Mouse (Mus musculus) neural tube, embryonic 15.5 days (tissue): Measurements from ENCODE around the gene Med17. TPM values are rescaled to one million over a fixed set of nuclear protein-coding genes. Genes with fewer than 3 reads are reported as not detected.
"Not testable (repeated sequence)": the region's sequence is repeated elsewhere in the genome, so short reads cannot be mapped to it uniquely, and the experiment has no call there.

Experiments
- ATAC-seq: fragments of 200-750 bp; cut with Nextera tagmentation; 2 replicates; pipeline ENCODE4 v1.8.0; 2017; ENCODE audit warnings: mild to moderate bottlenecking, moderate TSS enrichment, moderate library complexity; ENCODE audit not compliant: low FRiP score
- H3K27ac ChIP-seq: fragments of 300-500 bp; sonication (generic); replicated peaks from 2 replicates; pipeline ENCODE4 v1.5.1; 2015; ENCODE audit warnings: mild to moderate bottlenecking, inconsistent platforms
- H3K27me3 ChIP-seq: fragments of 300-500 bp; sonication (generic); replicated peaks from 2 replicates; pipeline ENCODE4 v1.6.1; 2015; ENCODE audit warnings: inconsistent platforms
- H3K36me3 ChIP-seq: fragments of 300-500 bp; sonication (generic); 2 replicates; pipeline ENCODE4 v1.6.1; 2015; ENCODE audit warnings: inconsistent platforms
- H3K4me1 ChIP-seq: fragments of 300-500 bp; sonication (generic); 2 replicates; pipeline ENCODE4 v1.6.1; 2015; ENCODE audit warnings: inconsistent platforms
- H3K4me2 ChIP-seq: fragments of 300-500 bp; sonication (generic); 2 replicates; pipeline ENCODE4 v1.6.1; 2015; ENCODE audit warnings: inconsistent platforms, mild to moderate bottlenecking, moderate library complexity
- H3K4me3 ChIP-seq: fragments of 300-500 bp; sonication (generic); replicated peaks from 2 replicates; pipeline ENCODE4 v1.5.1; 2015; ENCODE audit warnings: mild to moderate bottlenecking, inconsistent platforms
- H3K9ac ChIP-seq: fragments of 300-500 bp; sonication (generic); replicated peaks from 2 replicates; pipeline ENCODE4 v1.6.1; 2015; ENCODE audit warnings: mild to moderate bottlenecking, inconsistent platforms
- H3K9me3 ChIP-seq: fragments of 300-500 bp; sonication (generic); replicated peaks from 2 replicates; pipeline ENCODE4 v1.6.1; 2016; ENCODE audit warnings: inconsistent platforms
- WGBS: fragments of 180-500 bp; shearing (Covaris S2); methylation state at CpG from one replicate; pipeline ENCODE4 v1.1.7; 2015; ENCODE audit warnings: mixed read lengths; 5-methylcytosine and 5-hydroxymethylcytosine counted together
- polyA plus RNA-seq: library from polyadenylated mRNA; unstranded; fragments of >200 nt; fragmentation: Nextera tagmentation; extraction: Ambion mirVana; gene quantifications from 2 replicates; pipeline ENCODE4 v1.2.1, GENCODE M21; 2015

The Med17 gene
- polyA plus RNA-seq: 27.9 and 28.9 TPM in 2 replicates

DNA sequence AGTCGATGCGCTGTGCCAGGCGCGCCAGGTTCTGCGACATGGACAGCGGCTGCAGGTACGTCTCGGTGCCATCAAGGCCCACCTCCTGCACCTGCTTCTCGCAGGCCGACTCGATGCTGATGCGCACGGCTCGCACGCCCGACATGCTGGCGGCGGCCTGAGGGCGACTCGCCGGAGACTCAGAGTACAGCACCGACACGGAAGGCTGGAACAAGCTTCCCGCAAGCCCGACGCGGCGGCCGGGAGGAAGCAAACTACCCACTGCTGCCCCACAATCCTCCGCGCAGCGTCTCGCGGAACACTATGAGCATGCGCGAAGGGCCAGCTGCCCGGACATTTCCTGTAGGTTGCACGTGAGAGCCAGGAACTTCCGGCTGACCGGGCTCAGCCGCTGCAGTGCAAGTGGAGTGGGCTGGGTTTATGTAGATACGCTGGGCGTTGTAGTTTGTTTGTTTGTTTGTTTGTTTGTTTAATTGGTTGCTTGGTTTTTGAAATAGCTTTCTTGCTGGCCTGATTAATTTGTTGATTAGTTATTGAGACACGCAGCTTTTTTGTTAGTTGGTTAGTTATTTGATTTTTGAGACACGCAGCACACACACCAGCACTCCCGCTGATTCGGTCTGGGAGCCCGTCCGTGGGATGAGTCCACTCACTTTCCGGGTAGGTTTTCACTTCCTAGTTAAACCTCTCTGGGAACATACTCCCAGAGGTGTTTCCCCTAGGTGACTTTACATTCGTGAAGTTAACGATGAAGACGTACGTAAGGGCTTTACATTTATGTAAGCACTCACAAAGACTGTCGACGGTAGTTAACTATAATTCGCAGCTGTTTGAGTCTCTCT, at the start of gene Med17:
Gene Med17 (minus strand): TSS at position 283 of the 842 bp plus-strand sequence.
- WGBS: under 1% methylated on average over 57 of the region's 57 CpGs
- Histone ChIP-seq H3K4me2 (peak within 1 kb of the TSS; percentile 63), H3K4me3 (peak within 1 kb of the TSS; percentile 99), H3K9me3 (no peaks in the 10 kb centered on the region), H3K36me3 (peaks cover 33% of the 10 kb centered on the region), H3K27me3 (no peaks in the 10 kb centered on the region), H3K9ac (peak within 1 kb of the TSS; percentile 99), H3K4me1 (peaks cover 30% of the 10 kb centered on the region), H3K27ac (peak within 1 kb of the TSS; percentile 91)
- ATAC-seq: peak; percentile 99

DNA sequence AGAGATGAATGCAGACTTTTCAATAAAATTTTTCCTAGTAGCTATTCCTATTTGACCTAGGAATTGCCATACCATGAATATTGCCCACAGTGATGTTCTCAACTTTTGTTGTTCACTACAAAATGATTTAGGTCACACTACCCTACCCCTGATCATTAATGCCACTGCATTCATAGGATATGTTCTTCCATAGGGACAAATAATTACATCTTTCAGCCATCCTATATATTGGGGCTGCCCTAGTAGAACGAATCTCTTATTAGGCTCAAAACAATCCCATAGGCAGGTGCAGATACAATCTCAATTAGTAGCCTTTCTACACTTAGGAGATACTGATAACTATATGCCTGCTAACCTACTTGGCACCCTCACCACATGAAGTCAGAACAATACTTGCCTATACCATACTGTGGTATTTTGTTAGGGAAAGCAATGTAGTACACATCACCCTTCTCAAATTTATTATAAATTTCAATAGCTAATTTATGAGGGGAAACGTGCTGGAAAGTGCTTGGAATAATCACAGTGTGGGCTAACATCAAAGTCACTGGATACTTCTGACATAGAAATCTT, 38.5 kb upstream of the Med17 start:
- no peak overlapping the region for H3K9ac ChIP-seq
- peaks cover 65% of the 10 kb centered on the region for H3K36me3 ChIP-seq
- 84% methylated on average over 2 of the region's 2 CpGs for WGBS

DNA sequence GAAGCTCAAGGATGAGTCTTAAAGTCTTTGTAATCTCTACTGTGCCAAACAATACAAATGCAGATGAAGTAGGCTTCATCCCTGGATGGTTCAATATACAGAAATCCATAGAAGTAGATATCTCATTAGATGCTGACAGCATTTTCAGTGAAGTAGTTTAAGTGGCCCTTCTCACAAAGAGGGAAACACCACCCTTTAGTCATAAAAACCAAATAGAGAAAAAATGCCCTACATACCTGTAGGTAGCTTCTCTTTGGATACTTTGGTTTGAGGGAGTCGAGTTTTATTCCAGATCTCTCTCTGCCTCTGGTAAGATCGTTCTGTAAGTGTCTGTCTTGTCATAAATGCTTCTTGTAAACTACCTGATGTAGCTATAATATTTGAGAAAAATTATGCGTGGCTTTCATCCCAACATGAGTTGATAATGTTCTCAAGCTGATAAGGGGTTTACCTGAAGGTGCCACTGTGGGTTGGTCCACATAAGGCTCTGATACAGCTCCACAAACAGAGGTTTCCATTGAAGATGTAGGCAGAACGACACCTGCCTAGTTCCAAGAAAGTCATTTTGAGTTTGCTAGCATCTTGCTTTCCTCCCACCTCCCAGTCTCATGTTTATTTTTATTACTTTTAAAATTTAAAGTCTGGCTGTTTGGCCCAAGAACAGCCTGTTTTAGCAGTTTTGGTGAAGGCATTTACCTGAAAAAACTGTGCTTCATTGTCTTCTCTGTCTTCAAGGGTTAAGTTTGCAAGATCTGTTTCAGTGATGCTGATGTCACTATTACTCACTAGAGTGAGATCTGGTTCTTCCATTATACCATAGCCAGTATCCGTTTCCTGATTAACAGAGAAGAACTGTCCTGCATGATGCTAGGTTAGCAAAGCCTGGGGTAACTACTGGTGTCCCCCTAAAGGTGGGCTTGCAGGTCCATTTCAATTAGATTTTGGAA, 37.8 kb upstream of the Med17 start:
- WGBS: 66% methylated on average over 5 of the region's 5 CpGs
- H3K4me3 ChIP-seq: no peak overlapping the region
- no peaks in the 10 kb centered on the region for H3K27me3 ChIP-seq
- no peak overlapping the region for H3K4me2 ChIP-seq
- H3K9ac ChIP-seq: no peak overlapping the region
- no peaks in the 10 kb centered on the region for H3K9me3 ChIP-seq
- no peak for ATAC-seq
- peaks cover 63% of the 10 kb centered on the region for H3K36me3 ChIP-seq
- H3K4me1 ChIP-seq: no peaks in the 10 kb centered on the region
- no peak overlapping the region for H3K27ac ChIP-seq

More for the DNA sequence above, 38.5 kb upstream of the Med17 start:
- Histone ChIP-seq H3K4me3 (no peak overlapping the region), H3K27me3 (no peaks in the 10 kb centered on the region), H3K27ac (no peak overlapping the region), H3K9me3 (no peaks in the 10 kb centered on the region), H3K4me1 (no peaks in the 10 kb centered on the region), H3K4me2 (no peak overlapping the region)
- ATAC-seq: no peak

DNA sequence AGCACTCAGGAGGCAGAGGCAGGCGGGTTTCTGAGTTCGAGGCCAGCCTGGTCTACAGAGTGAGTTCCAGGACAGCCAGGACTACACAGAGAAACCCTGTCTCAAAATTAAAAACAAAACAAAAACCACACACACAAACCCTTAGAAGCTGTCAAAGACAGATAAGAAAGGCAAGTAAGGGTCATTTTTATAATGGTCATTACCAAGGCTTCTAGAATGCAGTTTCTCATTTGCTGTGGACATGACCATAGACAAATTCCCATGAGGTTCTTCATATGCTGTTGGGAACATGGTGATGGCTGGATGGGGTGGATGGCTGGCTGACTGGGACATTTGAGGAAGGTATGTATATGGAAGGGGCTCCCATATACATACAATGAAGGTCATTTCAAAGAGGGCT, 36.6 kb upstream of the Med17 start:
- not testable (repeated sequence) for ATAC-seq, H3K4me3 ChIP-seq, H3K27ac ChIP-seq, H3K27me3 ChIP-seq, H3K4me1 ChIP-seq, H3K9ac ChIP-seq, H3K9me3 ChIP-seq, H3K4me2 ChIP-seq
- peaks cover 61% of the 10 kb centered on the region for H3K36me3 ChIP-seq
- 92% methylated on average over 2 of the region's 2 CpGs for WGBS

DNA sequence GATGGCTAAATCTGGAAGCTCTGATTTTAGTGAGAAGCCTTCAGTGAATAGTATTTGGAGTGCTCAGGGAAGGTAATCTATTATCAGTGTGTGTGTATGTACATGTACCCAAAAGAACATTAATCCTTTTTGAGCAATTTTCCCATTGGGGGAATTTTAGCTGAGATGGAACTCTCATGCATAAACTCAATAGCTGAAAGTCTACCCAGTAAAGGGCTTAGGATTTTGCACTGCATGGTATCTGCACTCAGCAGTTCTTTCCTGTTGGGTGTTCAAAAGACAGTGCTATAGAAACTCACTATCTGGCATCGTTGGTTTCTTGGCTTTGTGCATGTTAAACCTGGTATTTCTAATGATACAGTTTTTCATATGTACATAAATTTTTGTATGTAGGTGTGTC, 34.9 kb upstream of the Med17 start:
- ATAC-seq: no peak
- peaks cover 71% of the 10 kb centered on the region for H3K36me3 ChIP-seq
- no peaks in the 10 kb centered on the region for H3K27me3 ChIP-seq
- H3K27ac ChIP-seq: no peak overlapping the region
- no peak overlapping the region for H3K4me2 ChIP-seq
- peaks cover 5% of the 10 kb centered on the region for H3K4me1 ChIP-seq
- 90% methylated on average over 1 of the region's 1 CpGs for WGBS
- H3K9me3 ChIP-seq: no peaks in the 10 kb centered on the region
- no peak overlapping the region for H3K4me3 ChIP-seq
- no peak overlapping the region for H3K9ac ChIP-seq

DNA sequence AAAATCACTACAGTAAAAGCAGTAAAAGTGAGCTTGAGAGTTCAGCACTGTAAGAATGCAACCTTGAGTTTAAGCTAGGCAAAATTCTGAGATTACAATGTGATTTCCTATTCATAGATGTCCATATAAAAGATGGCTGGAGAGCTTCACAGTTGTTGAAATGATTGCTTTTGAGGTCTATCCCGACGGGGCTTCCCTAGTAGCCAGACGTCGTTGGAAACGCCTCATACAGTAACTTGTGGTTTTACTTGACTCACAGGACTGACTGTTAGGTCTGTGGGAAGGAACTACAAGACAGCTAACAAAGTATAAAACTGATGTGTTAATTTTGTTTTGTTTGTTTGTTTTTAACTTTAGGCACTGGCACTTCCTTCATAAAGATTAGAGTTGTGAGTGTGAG, 33.9 kb upstream of the Med17 start:
- Histone ChIP-seq H3K9ac (no peak overlapping the region), H3K9me3 (no peaks in the 10 kb centered on the region), H3K4me2 (no peak overlapping the region), H3K36me3 (peaks cover 80% of the 10 kb centered on the region), H3K4me1 (peaks cover 14% of the 10 kb centered on the region), H3K27me3 (no peaks in the 10 kb centered on the region), H3K4me3 (no peak overlapping the region), H3K27ac (no peak overlapping the region)
- no peak for ATAC-seq
- 93% methylated on average over 5 of the region's 5 CpGs for WGBS

DNA sequence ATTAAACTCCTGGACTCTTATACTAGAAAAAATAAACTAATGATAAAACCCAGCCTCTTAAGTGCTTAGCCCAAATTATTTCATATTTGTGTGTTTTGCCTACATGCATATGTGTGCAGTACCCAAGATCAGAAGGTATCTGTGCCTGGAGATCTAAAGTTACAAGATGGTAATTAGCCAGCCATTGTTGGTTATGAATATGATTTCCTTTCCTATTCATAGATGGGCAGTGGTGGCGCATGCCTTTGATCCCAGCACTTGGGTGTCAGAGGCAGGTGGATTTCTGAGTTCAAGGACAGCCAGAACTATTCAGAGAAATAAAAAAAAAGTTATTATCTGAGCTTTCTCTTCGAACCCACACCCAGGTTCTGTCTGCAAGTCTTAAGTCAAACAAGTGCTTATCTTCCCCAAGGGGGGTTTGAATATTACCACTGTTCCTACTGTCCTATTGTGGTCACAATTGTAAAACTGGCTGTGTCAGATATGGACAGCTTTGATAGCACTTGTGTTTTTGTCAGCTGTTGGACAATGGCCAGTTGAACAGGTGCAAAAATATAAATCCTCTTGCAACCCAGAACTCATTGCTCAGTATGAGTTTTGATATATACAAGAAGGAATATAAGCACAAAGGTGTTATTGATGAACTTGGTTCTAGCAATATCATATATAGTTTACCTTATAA, 32.5 kb upstream of the Med17 start:
- Histone ChIP-seq H3K4me2 (no peak overlapping the region), H3K9me3 (no peaks in the 10 kb centered on the region), H3K27me3 (no peaks in the 10 kb centered on the region), H3K4me1 (peaks cover 28% of the 10 kb centered on the region), H3K36me3 (peaks cover 71% of the 10 kb centered on the region), H3K4me3 (no peak overlapping the region), H3K27ac (no peak overlapping the region), H3K9ac (no peak overlapping the region)
- ATAC-seq: no peak
- 97% methylated on average over 2 of the region's 2 CpGs for WGBS

DNA sequence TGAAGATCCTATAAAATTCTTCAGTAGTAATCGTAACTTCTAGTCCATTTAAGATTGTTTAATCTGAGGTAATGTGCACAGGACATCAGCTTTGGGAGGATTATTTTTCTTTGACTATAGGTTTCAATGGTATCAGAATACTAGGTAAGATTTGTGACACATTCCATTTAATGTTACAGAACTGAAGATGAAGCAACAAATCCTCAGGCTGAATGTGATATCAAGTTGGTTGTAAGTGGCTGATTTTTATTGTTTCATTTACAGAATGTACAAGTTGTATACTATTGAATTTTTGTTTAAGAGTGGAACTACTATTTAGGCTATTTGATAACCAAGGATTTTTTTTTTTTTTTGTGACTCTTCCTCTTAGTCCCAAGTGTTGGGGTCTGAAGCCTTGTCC, 30.4 kb upstream of the Med17 start:
- Histone ChIP-seq H3K27me3 (no peaks in the 10 kb centered on the region), H3K36me3 (peaks cover 58% of the 10 kb centered on the region), H3K9me3 (no peaks in the 10 kb centered on the region), H3K4me2 (no peak overlapping the region), H3K4me1 (peaks cover 39% of the 10 kb centered on the region), H3K4me3 (no peak overlapping the region), H3K27ac (no peak overlapping the region), H3K9ac (no peak overlapping the region)
- WGBS: 93% methylated on average over 1 of the region's 1 CpGs
- no peak for ATAC-seq

DNA sequence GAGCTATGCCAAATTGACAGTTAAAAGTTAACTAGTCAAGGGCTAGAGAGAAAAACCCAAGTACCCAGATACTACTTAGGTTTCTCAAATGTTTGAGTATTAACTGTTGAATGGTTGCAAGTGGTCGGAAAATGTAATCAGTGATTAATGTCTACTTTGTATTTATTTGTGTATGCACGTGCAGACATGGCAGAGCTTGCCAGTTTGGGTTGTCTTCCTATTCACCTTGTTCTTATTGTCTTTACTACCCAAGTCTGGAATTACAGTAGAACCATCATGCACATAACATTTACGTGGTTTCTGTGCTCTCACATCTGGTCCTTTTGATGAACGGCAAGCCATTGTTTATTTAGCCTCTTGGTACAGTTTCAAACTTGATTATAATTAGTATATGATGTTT, 29.7 kb upstream of the Med17 start:
- no peak overlapping the region for H3K4me2 ChIP-seq
- H3K4me3 ChIP-seq: no peak overlapping the region
- H3K27me3 ChIP-seq: no peaks in the 10 kb centered on the region
- ATAC-seq: no peak
- 79% methylated on average over 4 of the region's 4 CpGs for WGBS
- peaks cover 51% of the 10 kb centered on the region for H3K36me3 ChIP-seq
- no peaks in the 10 kb centered on the region for H3K9me3 ChIP-seq
- peaks cover 44% of the 10 kb centered on the region for H3K4me1 ChIP-seq
- no peak overlapping the region for H3K9ac ChIP-seq
- H3K27ac ChIP-seq: no peak overlapping the region

DNA sequence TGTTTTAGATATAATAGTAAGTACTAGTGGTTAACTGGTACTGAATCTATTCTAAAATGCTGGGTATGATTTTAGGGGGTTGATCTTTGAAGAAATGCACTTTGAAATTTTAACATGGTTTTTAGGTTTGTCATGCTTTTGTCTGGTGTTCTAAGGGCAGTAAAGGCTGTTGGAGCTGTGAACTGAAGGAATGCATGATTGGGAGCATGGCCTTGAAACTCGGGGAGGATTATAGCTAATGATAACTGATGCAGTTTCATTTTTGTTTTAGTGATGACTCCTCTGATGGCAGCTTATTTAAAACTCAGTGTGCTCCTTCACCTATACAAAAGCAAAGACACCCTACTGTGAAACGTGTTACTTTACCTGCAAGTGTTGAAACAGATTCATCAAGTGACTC, 28.5 kb upstream of the Med17 start:
- Histone ChIP-seq H3K27me3 (no peaks in the 10 kb centered on the region), H3K9ac (no peak overlapping the region), H3K27ac (no peak overlapping the region), H3K4me1 (peaks cover 44% of the 10 kb centered on the region), H3K4me3 (no peak overlapping the region), H3K4me2 (peak overlapping the region; percentile 79; the same call in 1 of the 2 replicates), H3K9me3 (no peaks in the 10 kb centered on the region), H3K36me3 (peaks cover 39% of the 10 kb centered on the region)
- WGBS: 63% methylated on average over 2 of the region's 2 CpGs
- ATAC-seq: no peak

DNA sequence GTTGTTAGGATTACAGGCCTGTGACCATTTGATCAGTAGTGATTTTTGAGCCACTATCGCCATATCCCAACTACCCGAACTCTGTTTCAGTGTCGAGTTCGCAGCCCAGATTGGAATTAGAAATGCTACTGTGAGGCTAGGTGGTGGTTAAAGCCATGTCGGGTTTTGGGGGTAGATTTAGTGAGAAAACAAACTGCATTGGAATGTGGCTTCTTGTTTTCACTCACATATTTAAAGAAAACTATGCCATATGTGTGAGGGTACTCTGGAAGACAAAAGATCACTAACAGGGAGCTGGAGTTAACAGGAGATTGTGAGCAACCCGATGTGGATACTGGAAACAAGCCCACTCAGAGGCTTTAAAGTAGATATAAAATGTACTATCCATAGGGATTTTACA, 27.5 kb upstream of the Med17 start:
- Histone ChIP-seq H3K27ac (0 out of 2 replicates have a peak overlapping the region, but pooled peaks have one; percentile 93), H3K4me3 (peak overlapping the region; percentile 98), H3K9ac (peak overlapping the region; percentile 96), H3K36me3 (peaks cover 33% of the 10 kb centered on the region), H3K9me3 (no peaks in the 10 kb centered on the region), H3K4me1 (peaks cover 44% of the 10 kb centered on the region), H3K27me3 (no peaks in the 10 kb centered on the region), H3K4me2 (peak overlapping the region; percentile 79)
- no peak for ATAC-seq
- 10% methylated on average over 6 of the region's 6 CpGs for WGBS
